Mouse (Mus musculus) right cerebral cortex, postnatal 14 days (tissue): ENCODE measurements around the gene Flrt3.

Experiments
- DNase-seq: peaks from one replicate; pipeline ENCODE4 v3.0.0; 2022

Flrt3 gene

GRCm38 (mm10) chr2:140621730-140622337 lies 49.4 kb downstream of the Flrt3 start:
- DNase-seq: no peak

- no peak for DNase-seq
Measured at GRCm38 (mm10) chr2:140615451-140615850, 55.8 kb downstream of the Flrt3 start.
